Comparison of ENCODE assay signal across 24 mouse cellular contexts in the genomic region with DNA sequence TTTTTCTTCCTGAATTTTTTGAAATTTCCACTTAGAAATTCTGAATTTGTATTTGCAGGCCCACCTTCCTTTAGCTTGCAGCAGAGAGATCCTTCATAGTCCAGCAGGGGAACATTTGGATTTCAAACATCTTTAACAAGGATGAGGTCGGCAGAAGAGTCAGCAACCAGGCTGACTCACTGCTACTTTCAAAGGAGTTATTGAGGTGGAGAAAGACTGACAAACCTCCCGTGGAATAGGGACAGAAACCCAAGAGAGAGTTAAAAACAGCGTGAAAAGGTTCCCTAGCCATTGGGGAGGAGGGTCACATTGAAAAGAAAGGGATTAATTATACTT.
DNase-seq lines count a peak whose midpoint lies in the region; ATAC-seq and TF ChIP-seq lines count a peak whose summit lies in the region.
"Had no signal": no experiment of that assay in that cellular context is flagged by ENCODE, and none has a peak within 500 bp of the region (broad histone marks: within the 10 kb centered on the region; RNA-seq: fewer than 3 reads in every experiment).

No protein-coding gene starts in this region.

- no peak for ATAC-seq in heart, embryonic 13.5 days (ENCODE audit: extremely low read depth, insufficient number of reproducible peaks, low FRiP score, low TSS enrichment)
- ATAC-seq in kidney, postnatal 0 days (replicated peaks; ENCODE audit: low FRiP score, low read depth) = no peak
- ATAC-seq in erythroblast, adult 5-6 weeks (replicated peaks; ENCODE audit: low FRiP score, poor library complexity, severe bottlenecking) = no peak
- ATAC-seq: forebrain, embryonic 16.5 days; midbrain, embryonic 16.5 days; Patski had no signal

- no peak for DNase-seq in heart, adult 9 months (ENCODE audit: low spot score in 2 of 2)
- peak; percentile 17 for DNase-seq in kidney, postnatal 0 days (ENCODE audit: low spot score)
- no peak for DNase-seq in kidney, postnatal 36 days
- DNase-seq in R1 (ENCODE audit: low read depth, low spot score) = peak; percentile 37
- DNase-seq in adrenal gland, postnatal 14 days = no peak
- DNase-seq: cerebellum, adult 18-20 months; gastrocnemius, postnatal 25 days; kidney, adult 18-20 months; layer of hippocampus, adult 9-11 months; left cerebral cortex, postnatal 4 days; lung, adult 2 months; lung, postnatal 36 days; right cerebral cortex, postnatal 14 days; spleen, adult 18-20 months; thymus, adult 2 months had no signal

- 43% methylated on average over 3 of the region's 3 CpGs for WGBS in heart, embryonic 13.5 days
- 32% methylated on average over 3 of the region's 3 CpGs for WGBS in kidney, postnatal 0 days

- H3K27ac ChIP-seq in heart, embryonic 13.5 days (replicated peaks) = peak overlapping the region; percentile 82
- H3K27ac ChIP-seq in kidney, postnatal 0 days = peak overlapping the region; percentile 84
- H3K27ac ChIP-seq: neural tube, embryonic 15.5 days had no signal

- no peak overlapping the region for H3K9ac ChIP-seq in heart, embryonic 13.5 days
- no peak overlapping the region for H3K9ac ChIP-seq in kidney, postnatal 0 days (ENCODE audit: low read depth, low read length)
- H3K9ac ChIP-seq: neural tube, embryonic 15.5 days; stomach, embryonic 15.5 days had no signal

- no peaks in the 10 kb centered on the region for H3K36me3 ChIP-seq in heart, embryonic 13.5 days
- no peaks in the 10 kb centered on the region for H3K36me3 ChIP-seq in kidney, postnatal 0 days (ENCODE audit: insufficient read depth, low read length)
- H3K36me3 ChIP-seq: neural tube, embryonic 15.5 days; stomach, embryonic 15.5 days had no signal

- no peak overlapping the region for H3K4me2 ChIP-seq in heart, embryonic 13.5 days
- H3K4me2 ChIP-seq in kidney, postnatal 0 days (ENCODE audit: low read length) = no peak overlapping the region
- H3K4me2 ChIP-seq: liver, embryonic 11.5 days; neural tube, embryonic 15.5 days; stomach, embryonic 15.5 days had no signal

- H3K4me1 ChIP-seq in heart, embryonic 13.5 days = peaks cover 23% of the 10 kb centered on the region
- H3K4me1 ChIP-seq in kidney, postnatal 0 days (replicated peaks; ENCODE audit: insufficient read depth, low read length) = 0 out of 2 replicates have a peak, but pooled peaks cover 3% of the 10 kb centered on the region
- H3K4me1 ChIP-seq: neural tube, embryonic 15.5 days had no signal

- no peak for TF ChIP-seq CTCF in kidney, postnatal 0 days (IDR thresholded peaks at IDR 0.05; ENCODE audit: low read depth)

- H3K4me3 ChIP-seq in heart, embryonic 13.5 days = no peak overlapping the region
- H3K4me3 ChIP-seq in kidney, postnatal 0 days (replicated peaks; ENCODE audit: low read depth, low read length) = no peak overlapping the region
- H3K4me3 ChIP-seq: left cerebral cortex, adult 2 months; neural tube, embryonic 15.5 days; stomach, embryonic 15.5 days had no signal

- H3K9me3 ChIP-seq in heart, embryonic 13.5 days = no peaks in the 10 kb centered on the region
- no peaks in the 10 kb centered on the region for H3K9me3 ChIP-seq in kidney, postnatal 0 days (replicated peaks; ENCODE audit: low read length)
- H3K9me3 ChIP-seq: neural tube, embryonic 15.5 days; stomach, embryonic 15.5 days had no signal

- H3K27me3 ChIP-seq in heart, embryonic 13.5 days (replicated peaks) = no peaks in the 10 kb centered on the region
- H3K27me3 ChIP-seq in kidney, postnatal 0 days (ENCODE audit: insufficient read depth, low read length) = no peaks in the 10 kb centered on the region
- H3K27me3 ChIP-seq: neural tube, embryonic 15.5 days; Patski; stomach, embryonic 15.5 days had no signal

Comparison
In these comparisons a context has a peak if more than half of its experiments do, and no peak if none do; other contexts are left out.
1. DNase-seq: peak in kidney, postnatal 0 days (single experiment) and R1 (single experiment); none in heart, adult 9 months (0 of 2), kidney, postnatal 36 days (0 of 2) and adrenal gland, postnatal 14 days (single experiment).